Mouse (Mus musculus) embryonic facial prominence, embryonic 12.5 days (tissue): ENCODE results near the gene Cabcoco1. TPM values are rescaled to one million over a fixed set of nuclear protein-coding genes. Genes with fewer than 3 reads are reported as not detected.

ENCODE experiments used
- ATAC-seq: fragments of 200-750 bp; cut with Nextera tagmentation; 2 replicates; pipeline ENCODE4 v1.8.0; 2017; ENCODE audit not compliant: insufficient number of reproducible peaks, insufficient read depth, low FRiP score, low TSS enrichment
- H3K27ac ChIP-seq: fragments of 300-500 bp; sonication (generic); 2 replicates; pipeline ENCODE4 v1.5.1; 2016; ENCODE audit warnings: mild to moderate bottlenecking
- H3K27me3 ChIP-seq: fragments of 300-500 bp; sonication (generic); 2 replicates; pipeline ENCODE4 v1.6.1; 2016; ENCODE audit warnings: mild to moderate bottlenecking, moderate library complexity
- H3K36me3 ChIP-seq: fragments of 300-500 bp; sonication (generic); 2 replicates; pipeline ENCODE4 v1.6.1; 2016; ENCODE audit warnings: mild to moderate bottlenecking
- H3K4me1 ChIP-seq: fragments of 300-500 bp; sonication (generic); 2 replicates; pipeline ENCODE4 v1.6.1; 2016
- H3K4me2 ChIP-seq: fragments of 300-500 bp; sonication (generic); replicated peaks from 2 replicates; pipeline ENCODE4 v1.6.1; 2016; ENCODE audit warnings: mild to moderate bottlenecking, moderate library complexity
- H3K4me3 ChIP-seq: fragments of 300-500 bp; sonication (generic); 2 replicates; pipeline ENCODE4 v1.5.1; 2016; ENCODE audit warnings: mild to moderate bottlenecking
- H3K9ac ChIP-seq: fragments of 300-500 bp; sonication (generic); 2 replicates; pipeline ENCODE4 v1.6.1; 2016; ENCODE audit warnings: mild to moderate bottlenecking, moderate library complexity
- H3K9me3 ChIP-seq: fragments of 300-500 bp; sonication (generic); 2 replicates; pipeline ENCODE4 v1.6.1; 2016; ENCODE audit warnings: mild to moderate bottlenecking, moderate library complexity
- WGBS: fragments of 180-500 bp; shearing (Covaris S2); methylation state at CpG from one replicate; pipeline ENCODE4 v1.1.7; 2016; 5-methylcytosine and 5-hydroxymethylcytosine counted together
- polyA plus RNA-seq: library from polyadenylated mRNA; unstranded; fragments of >200 nt; fragmentation: Nextera tagmentation; extraction: Ambion mirVana; gene quantifications from 2 replicates; pipeline ENCODE4 v1.2.1, GENCODE M21; 2016

Cabcoco1 gene
- 0.45 and 0.63 TPM in 2 replicates for polyA plus RNA-seq

- WGBS, result 11% methylated on average over 17 of the region's 17 CpGs
- Histone ChIP-seq H3K9me3 (no peaks in the 10 kb centered on the region), H3K27ac (0 out of 2 replicates have a peak within 1 kb of the TSS, but pooled peaks have one; percentile 2), H3K9ac (no peak within 1 kb of the TSS), H3K27me3 (no peaks in the 10 kb centered on the region), H3K4me3 (peak within 1 kb of the TSS; percentile 35), H3K4me1 (peaks cover 18% of the 10 kb centered on the region), H3K4me2 (peak within 1 kb of the TSS; percentile 60), H3K36me3 (no peaks in the 10 kb centered on the region)
- ATAC-seq, result no peak
Measured at GRCm38 (mm10) chr10:68541139-68541942, at the start of gene Cabcoco1. Gene Cabcoco1, minus strand, starts transcription at chr10:68541896.

- ATAC-seq, result no peak
- no peak overlapping the region for H3K4me3 ChIP-seq
- 55% methylated on average over 11 of the region's 11 CpGs for WGBS
Measured at GRCm38 (mm10) chr10:68589530-68590252, 48.0 kb upstream of the Cabcoco1 start.

GRCm38 (mm10) chr10:68587416-68588040 lies 45.8 kb upstream of the Cabcoco1 start:
- Histone ChIP-seq H3K9ac (no peak overlapping the region), H3K4me3 (no peak overlapping the region), H3K4me1 (peaks cover 4% of the 10 kb centered on the region; the same call in 1 of the 2 replicates), H3K9me3 (no peaks in the 10 kb centered on the region), H3K36me3 (no peaks in the 10 kb centered on the region), H3K4me2 (no peak overlapping the region), H3K27ac (no peak overlapping the region), H3K27me3 (no peaks in the 10 kb centered on the region)
- no peak for ATAC-seq
- WGBS, result 90% methylated on average over 4 of the region's 4 CpGs

More at GRCm38 (mm10) chr10:68589530-68590252, 48.0 kb upstream of the Cabcoco1 start:
- H3K36me3 ChIP-seq, result no peaks in the 10 kb centered on the region
- no peak overlapping the region for H3K9ac ChIP-seq
- no peaks in the 10 kb centered on the region for H3K27me3 ChIP-seq
- H3K27ac ChIP-seq, result 0 out of 2 replicates have a peak overlapping the region, but pooled peaks have one; percentile 24
- no peak overlapping the region for H3K4me2 ChIP-seq
- H3K9me3 ChIP-seq, result no peaks in the 10 kb centered on the region
- no peaks in the 10 kb centered on the region for H3K4me1 ChIP-seq

GRCm38 (mm10) chr10:68577321-68577720 lies 35.6 kb upstream of the Cabcoco1 start:
- no peak for ATAC-seq
- Histone ChIP-seq H3K4me3 (no peak overlapping the region), H3K4me2 (no peak overlapping the region), H3K27ac (no peak overlapping the region), H3K9me3 (no peaks in the 10 kb centered on the region), H3K36me3 (no peaks in the 10 kb centered on the region), H3K27me3 (no peaks in the 10 kb centered on the region), H3K4me1 (no peaks in the 10 kb centered on the region), H3K9ac (no peak overlapping the region)
- 83% methylated on average over 9 of the region's 9 CpGs for WGBS

GRCm38 (mm10) chr10:68568172-68568571 lies 26.5 kb upstream of the Cabcoco1 start:
- H3K9me3 ChIP-seq, result no peaks in the 10 kb centered on the region
- no peak overlapping the region for H3K27ac ChIP-seq
- no peaks in the 10 kb centered on the region for H3K4me1 ChIP-seq
- H3K4me3 ChIP-seq, result no peak overlapping the region
- no peak overlapping the region for H3K9ac ChIP-seq
- no peaks in the 10 kb centered on the region for H3K36me3 ChIP-seq
- no peak overlapping the region for H3K4me2 ChIP-seq
- ATAC-seq, result no peak
- H3K27me3 ChIP-seq, result no peaks in the 10 kb centered on the region

- no peak overlapping the region for H3K4me3 ChIP-seq
- H3K36me3 ChIP-seq, result no peaks in the 10 kb centered on the region
- ATAC-seq, result no peak
- H3K9me3 ChIP-seq, result no peaks in the 10 kb centered on the region
- H3K9ac ChIP-seq, result no peak overlapping the region
- no peak overlapping the region for H3K4me2 ChIP-seq
- H3K27ac ChIP-seq, result no peak overlapping the region
- no peaks in the 10 kb centered on the region for H3K27me3 ChIP-seq
- 88% methylated on average over 5 of the region's 5 CpGs for WGBS
- peaks cover 16% of the 10 kb centered on the region for H3K4me1 ChIP-seq
Measured at GRCm38 (mm10) chr10:68562344-68562743, 20.6 kb upstream of the Cabcoco1 start.

GRCm38 (mm10) chr10:68558828-68559219 lies 17.1 kb upstream of the Cabcoco1 start:
- no peak overlapping the region for H3K4me3 ChIP-seq
- H3K9ac ChIP-seq, result no peak overlapping the region
- no peaks in the 10 kb centered on the region for H3K27me3 ChIP-seq
- ATAC-seq, result no peak
- H3K4me2 ChIP-seq, result no peak overlapping the region
- H3K9me3 ChIP-seq, result no peaks in the 10 kb centered on the region
- 30% methylated on average over 4 of the region's 4 CpGs for WGBS
- H3K4me1 ChIP-seq, result peaks cover 16% of the 10 kb centered on the region
- H3K27ac ChIP-seq, result peak overlapping the region; percentile 72
- H3K36me3 ChIP-seq, result no peaks in the 10 kb centered on the region

GRCm38 (mm10) chr10:68558105-68558827 lies 16.6 kb upstream of the Cabcoco1 start:
- Histone ChIP-seq H3K27me3 (no peaks in the 10 kb centered on the region), H3K36me3 (no peaks in the 10 kb centered on the region), H3K9ac (no peak overlapping the region), H3K4me3 (no peak overlapping the region), H3K4me2 (no peak overlapping the region), H3K27ac (peak overlapping the region; percentile 72), H3K4me1 (peaks cover 16% of the 10 kb centered on the region), H3K9me3 (no peaks in the 10 kb centered on the region)
- no peak for ATAC-seq
- 55% methylated on average over 13 of the region's 13 CpGs for WGBS

GRCm38 (mm10) chr10:68553677-68554076 lies 12.0 kb upstream of the Cabcoco1 start:
- Histone ChIP-seq H3K9me3 (no peaks in the 10 kb centered on the region), H3K9ac (no peak overlapping the region), H3K4me2 (no peak overlapping the region), H3K4me1 (peaks cover 7% of the 10 kb centered on the region), H3K36me3 (no peaks in the 10 kb centered on the region), H3K4me3 (no peak overlapping the region), H3K27me3 (no peaks in the 10 kb centered on the region), H3K27ac (no peak overlapping the region)
- no peak for ATAC-seq
- WGBS, result 88% methylated on average over 3 of the region's 3 CpGs

- H3K9me3 ChIP-seq, result no peaks in the 10 kb centered on the region
- no peak overlapping the region for H3K4me2 ChIP-seq
- no peaks in the 10 kb centered on the region for H3K36me3 ChIP-seq
- H3K27ac ChIP-seq, result no peak overlapping the region
- WGBS, result 86% methylated on average over 2 of the region's 2 CpGs
- no peak for ATAC-seq
- no peaks in the 10 kb centered on the region for H3K27me3 ChIP-seq
- no peak overlapping the region for H3K9ac ChIP-seq
- H3K4me1 ChIP-seq, result peaks cover under 1% of the 10 kb centered on the region; the same call in 1 of the 2 replicates
- H3K4me3 ChIP-seq, result no peak overlapping the region
Measured at GRCm38 (mm10) chr10:68552556-68552955, 10.9 kb upstream of the Cabcoco1 start.

GRCm38 (mm10) chr10:68551316-68551715 lies 9.6 kb upstream of the Cabcoco1 start:
- no peak overlapping the region for H3K4me3 ChIP-seq
- H3K36me3 ChIP-seq, result no peaks in the 10 kb centered on the region
- 88% methylated on average over 7 of the region's 7 CpGs for WGBS
- no peak overlapping the region for H3K4me2 ChIP-seq
- ATAC-seq, result no peak
- H3K27ac ChIP-seq, result no peak overlapping the region
- H3K27me3 ChIP-seq, result no peaks in the 10 kb centered on the region
- no peaks in the 10 kb centered on the region for H3K4me1 ChIP-seq
- H3K9me3 ChIP-seq, result no peaks in the 10 kb centered on the region
- H3K9ac ChIP-seq, result no peak overlapping the region
